Mouse (Mus musculus): ENCODE measurements around the gene Ice1. TPM values are rescaled to one million over a fixed set of nuclear protein-coding genes. Genes with fewer than 3 reads are reported as not detected.

The Ice1 gene
- polyA plus RNA-seq, 1 experiment from 2014 or later = 22.4 TPM

GRCm38 (mm10) chr13:70517651-70518050 lies 119.8 kb downstream of the Ice1 start:
- Histone ChIP-seq H3K9me3 (no peaks in the 10 kb centered on the region), H3K27ac (no peak overlapping the region), H3K4me1 (no peaks in the 10 kb centered on the region), H3K36me3 (replicated peaks) (no peaks in the 10 kb centered on the region), H3K27me3 (ENCODE audit: poor library complexity, severe bottlenecking) (no peaks in the 10 kb centered on the region), H3K4me3 (no peak overlapping the region)
- DNase-seq (ENCODE audit: extremely low spot score, low spot score) = no peak
- WGBS = 74% methylated on average over 2 of the region's 2 CpGs

GRCm38 (mm10) chr13:70515004-70515403 lies 122.4 kb downstream of the Ice1 start:
- H3K9me3 ChIP-seq = no peaks in the 10 kb centered on the region
- H3K4me1 ChIP-seq = no peaks in the 10 kb centered on the region
- WGBS = 83% methylated on average over 2 of the region's 2 CpGs

DNA sequence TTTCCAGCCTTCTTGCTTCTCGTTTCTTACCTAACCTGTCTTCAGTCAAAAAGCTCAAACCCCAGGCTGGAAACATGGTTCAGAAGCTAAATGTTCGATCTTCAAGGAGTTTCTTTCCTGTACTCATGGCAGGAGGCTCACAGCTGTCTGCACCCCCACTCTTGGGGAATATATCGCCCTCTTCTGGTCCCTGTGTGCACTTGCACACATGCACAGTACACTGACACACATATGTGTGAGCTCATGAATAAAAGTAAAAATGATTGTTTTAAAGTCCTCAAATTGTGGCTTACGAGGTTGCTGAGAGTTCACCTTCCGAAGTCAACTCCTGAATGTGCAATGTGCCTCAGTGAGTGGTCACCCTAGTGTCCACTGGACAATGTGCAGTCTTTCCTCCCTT lies 127.2 kb downstream of the Ice1 start:
- Histone ChIP-seq H3K4me3 (no peak overlapping the region), H3K27me3 (ENCODE audit: poor library complexity, severe bottlenecking) (no peaks in the 10 kb centered on the region), H3K36me3 (replicated peaks) (no peaks in the 10 kb centered on the region), H3K4me1 (0 out of 2 replicates have a peak, but pooled peaks cover 7% of the 10 kb centered on the region), H3K27ac (no peak overlapping the region), H3K9me3 (no peaks in the 10 kb centered on the region)
- 81% methylated on average over 5 of the region's 5 CpGs for WGBS
- no peak for DNase-seq (ENCODE audit: extremely low spot score, low spot score)

More at GRCm38 (mm10) chr13:70515004-70515403, 122.4 kb downstream of the Ice1 start:
- no peaks in the 10 kb centered on the region for H3K27me3 ChIP-seq (ENCODE audit: poor library complexity, severe bottlenecking)
- H3K36me3 ChIP-seq (replicated peaks) = no peaks in the 10 kb centered on the region
- no peak overlapping the region for H3K27ac ChIP-seq
- DNase-seq (ENCODE audit: extremely low spot score, low spot score) = no peak
- H3K4me3 ChIP-seq = no peak overlapping the region

DNA sequence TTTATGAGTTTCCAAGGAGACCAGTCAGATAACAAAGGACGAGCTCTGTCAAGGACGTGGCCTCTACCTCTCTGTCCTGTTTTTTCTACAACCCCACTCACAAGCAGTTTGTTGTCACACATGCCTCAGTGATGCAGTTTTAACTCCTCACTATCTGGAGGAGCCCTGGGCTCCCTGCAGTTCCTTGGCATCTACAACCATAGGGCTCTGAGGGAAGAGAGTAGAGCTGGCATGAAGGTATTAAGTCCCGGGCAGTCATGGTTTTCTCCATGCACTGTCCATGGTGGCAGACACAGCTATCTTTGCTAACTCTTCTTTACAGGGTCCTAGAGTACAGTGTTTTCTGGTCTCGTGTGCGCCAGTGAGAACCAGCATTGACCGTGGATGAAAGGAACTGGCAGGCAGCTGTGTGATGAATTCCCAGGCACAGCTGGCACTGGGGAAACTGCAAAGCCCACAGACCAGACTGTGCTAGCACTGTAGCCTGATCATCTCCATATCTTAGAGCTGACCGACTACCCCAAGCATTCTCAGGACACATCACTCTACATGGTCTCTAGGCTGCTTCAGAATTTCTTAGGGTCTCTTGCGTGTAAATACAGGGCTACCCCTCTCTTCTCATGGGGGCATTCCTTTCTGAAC lies 127.9 kb downstream of the Ice1 start:
- Histone ChIP-seq H3K27me3 (ENCODE audit: poor library complexity, severe bottlenecking) (no peaks in the 10 kb centered on the region), H3K27ac (no peak overlapping the region), H3K9me3 (no peaks in the 10 kb centered on the region), H3K36me3 (replicated peaks) (no peaks in the 10 kb centered on the region), H3K4me3 (no peak overlapping the region), H3K4me1 (0 out of 2 replicates have a peak, but pooled peaks cover 7% of the 10 kb centered on the region)
- 89% methylated on average over 8 of the region's 8 CpGs for WGBS
- DNase-seq (ENCODE audit: extremely low spot score, low spot score) = no peak

DNA sequence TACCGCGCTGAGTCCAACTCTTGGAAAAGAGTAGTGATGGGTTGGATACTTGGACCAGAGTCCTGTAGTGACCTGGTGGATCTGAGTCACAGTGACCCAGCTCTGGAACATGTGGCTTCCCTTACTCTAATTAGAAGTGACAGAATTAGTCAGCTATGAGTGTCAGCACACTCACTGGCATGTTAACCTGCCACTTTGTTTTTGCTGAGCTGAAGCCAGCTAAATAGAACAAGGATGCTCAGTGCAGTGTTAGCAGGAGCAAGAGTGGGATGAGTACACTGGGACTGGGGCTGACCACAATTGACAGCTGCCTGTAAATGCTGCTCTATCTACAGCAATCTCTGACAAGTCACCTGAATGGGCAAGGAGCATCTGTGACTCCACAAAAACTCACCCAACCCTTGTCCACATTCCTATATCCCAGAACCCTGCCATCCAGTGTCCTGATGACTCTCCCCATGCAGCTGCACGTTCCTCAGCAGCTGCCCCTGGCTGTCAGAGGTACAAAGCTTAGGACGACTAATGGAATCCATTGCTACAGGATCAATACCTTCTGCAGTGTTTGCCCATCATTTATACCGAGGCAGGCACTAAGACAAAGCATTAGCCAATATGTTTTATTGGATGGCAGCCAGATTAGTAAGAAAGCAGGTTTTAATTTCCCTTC lies 128.6 kb downstream of the Ice1 start:
- Histone ChIP-seq H3K4me1 (0 out of 2 replicates have a peak, but pooled peaks cover 7% of the 10 kb centered on the region), H3K27me3 (ENCODE audit: poor library complexity, severe bottlenecking) (no peaks in the 10 kb centered on the region), H3K36me3 (replicated peaks) (no peaks in the 10 kb centered on the region), H3K4me3 (no peak overlapping the region), H3K9me3 (no peaks in the 10 kb centered on the region), H3K27ac (no peak overlapping the region)
- DNase-seq (ENCODE audit: extremely low spot score, low spot score) = no peak
- 76% methylated on average over 5 of the region's 5 CpGs for WGBS

Other genes starting within 250 kb of the Ice1 start
- gene Adamts16, start 204.2 kb upstream of the Ice1 start, polyA plus RNA-seq (2016; fragmentation: Nextera tagmentation; extraction: Ambion mirVana) = 0.11 and 0.17 TPM in 2 replicates